Mouse (Mus musculus) right cerebral cortex, postnatal 36 days (tissue): ENCODE data around the gene Gm49380.
"Not testable (repeated sequence)": the region's sequence is repeated elsewhere in the genome, so short reads cannot be mapped to it uniquely, and the experiment has no call there.

Experiments used
- DNase-seq, 2 experiments: peaks; one replicate each; pipeline ENCODE4 v3.0.0; 2022; ENCODE audit warnings: low spot score in 2 of 2, mixed read lengths in 1 of 2

Gm49380 gene

GRCm38 (mm10) chr9:44125546-44126428 lies 12.5 kb upstream of the Gm49380 start:
- peak; percentile 77 to 79 for DNase-seq

- no peak for DNase-seq
Measured at GRCm38 (mm10) chr9:44125026-44125425, 11.7 kb upstream of the Gm49380 start.

GRCm38 (mm10) chr9:44124317-44124716 lies 11.0 kb upstream of the Gm49380 start:
- DNase-seq: no peak

GRCm38 (mm10) chr9:44119948-44120465 lies 6.7 kb upstream of the Gm49380 start:
- no peak for DNase-seq

GRCm38 (mm10) chr9:44119011-44119410 lies 5.7 kb upstream of the Gm49380 start:
- DNase-seq: no peak

- no peak for DNase-seq
Measured at GRCm38 (mm10) chr9:44116182-44116581, 2.9 kb upstream of the Gm49380 start.

GRCm38 (mm10) chr9:44115599-44115998 lies 2.3 kb upstream of the Gm49380 start:
- no peak for DNase-seq

- no peak for DNase-seq
Measured at GRCm38 (mm10) chr9:44114453-44114852, 1.2 kb upstream of the Gm49380 start.

GRCm38 (mm10) chr9:44111909-44112308 lies 1.4 kb downstream of the Gm49380 start:
- DNase-seq: not testable (repeated sequence)

GRCm38 (mm10) chr9:44109360-44110095 lies 3.8 kb downstream of the Gm49380 start:
- no peak for DNase-seq

- no peak for DNase-seq
Measured at GRCm38 (mm10) chr9:44108269-44109055, 4.8 kb downstream of the Gm49380 start.

- DNase-seq: no peak
Measured at GRCm38 (mm10) chr9:44107557-44108179, 5.6 kb downstream of the Gm49380 start.

- peak in 1 of 2 experiments; percentile 68 for DNase-seq
Measured at GRCm38 (mm10) chr9:44107110-44107509, 6.2 kb downstream of the Gm49380 start, which contains the start of gene C1qtnf5. C1qtnf5 (plus strand) TSS chr9:44107245.

GRCm38 (mm10) chr9:44106596-44106995 lies 6.7 kb downstream of the Gm49380 start:
- DNase-seq: no peak

GRCm38 (mm10) chr9:44106182-44106581 lies 7.1 kb downstream of the Gm49380 start:
- DNase-seq: no peak

- DNase-seq: no peak
Measured at GRCm38 (mm10) chr9:44105781-44106180, 7.5 kb downstream of the Gm49380 start.

- no peak for DNase-seq
Measured at GRCm38 (mm10) chr9:44104881-44105280, 8.4 kb downstream of the Gm49380 start.

GRCm38 (mm10) chr9:44101490-44101889 lies 11.8 kb downstream of the Gm49380 start, which contains the start of gene Mfrp:
Mfrp (plus strand) TSS chr9:44101729.
- DNase-seq: no peak

GRCm38 (mm10) chr9:44096536-44096935 lies 16.8 kb downstream of the Gm49380 start:
- DNase-seq: no peak

- no peak for DNase-seq
Measured at GRCm38 (mm10) chr9:44095781-44096180, 17.5 kb downstream of the Gm49380 start.

- DNase-seq: no peak
Measured at GRCm38 (mm10) chr9:44094737-44095136, 18.6 kb downstream of the Gm49380 start.
